Mouse (Mus musculus) WW6 (cell line): ENCODE measurements around the gene Agap1.
A peak's percentile ranks its signal among the peaks of the same experiment; 100 is the strongest.

Experiments used
- DNase-seq: peaks from one replicate; pipeline ENCODE4 v3.0.0-alpha.2; 2013; ENCODE audit warnings: low read depth, low spot score

Agap1 gene

GRCm38 (mm10) chr1:89930551-89930950 lies 475.9 kb downstream of the Agap1 start:
- no peak for DNase-seq

GRCm38 (mm10) chr1:89931120-89931519 lies 476.5 kb downstream of the Agap1 start, which contains the start of gene Gbx2:
Gbx2 (minus strand) TSS chr1:89931179.
- peak; percentile 91 for DNase-seq

- no peak for DNase-seq
Observed at GRCm38 (mm10) chr1:89932021-89932423, 477.4 kb downstream of the Agap1 start.

GRCm38 (mm10) chr1:89932616-89933015 lies 478.0 kb downstream of the Agap1 start:
- DNase-seq, result no peak

- no peak for DNase-seq
Observed at GRCm38 (mm10) chr1:89933028-89933427, 478.4 kb downstream of the Agap1 start.

- DNase-seq, result no peak
Observed at GRCm38 (mm10) chr1:89933786-89934185, 479.2 kb downstream of the Agap1 start.

- DNase-seq, result no peak
Observed at GRCm38 (mm10) chr1:89934316-89935260, 480.0 kb downstream of the Agap1 start.

GRCm38 (mm10) chr1:89935493-89936348 lies 481.1 kb downstream of the Agap1 start:
- DNase-seq, result no peak

GRCm38 (mm10) chr1:89938884-89939595 lies 484.4 kb downstream of the Agap1 start:
- no peak for DNase-seq

GRCm38 (mm10) chr1:89939596-89939960 lies 485.0 kb downstream of the Agap1 start:
- DNase-seq, result no peak

- peak; percentile 84 for DNase-seq
Observed at GRCm38 (mm10) chr1:89939981-89940726, 485.5 kb downstream of the Agap1 start.

GRCm38 (mm10) chr1:89940961-89941524 lies 486.4 kb downstream of the Agap1 start:
- DNase-seq, result no peak

- DNase-seq, result no peak
Observed at GRCm38 (mm10) chr1:89941701-89942381, 487.2 kb downstream of the Agap1 start.

- DNase-seq, result no peak
Observed at GRCm38 (mm10) chr1:89942395-89942976, 487.9 kb downstream of the Agap1 start.

GRCm38 (mm10) chr1:89943202-89943601 lies 488.6 kb downstream of the Agap1 start:
- no peak for DNase-seq
